Mouse (Mus musculus): ENCODE measurements at regions not wholly inside any gene's neighbourhood (a gene's known extent, or its start where the extent isn't known, plus 50 kb on each side); places are given as distances from the start of the nearest gene placed in this dataset.
"Not testable (repeated sequence)": the region's sequence is repeated elsewhere in the genome, so short reads cannot be mapped to it uniquely, and the experiment has no call there.

GRCm38 (mm10) chr15:90291848-90292247 is 67.7 kb downstream of the Alg10b start:
- 88% methylated on average over 1 of the region's 1 CpGs for WGBS
- no peaks in the 10 kb centered on the region for H3K27me3 ChIP-seq (ENCODE audit: insufficient read depth, low read length)
- no peaks in the 10 kb centered on the region for H3K9me3 ChIP-seq (ENCODE audit: low read depth, low read length)
- no peak overlapping the region for H3K9ac ChIP-seq
- TF ChIP-seq CTCF (IDR thresholded peaks at IDR 0.05; ENCODE audit: low read depth) = no peak
- no peak for DNase-seq
- H3K4me3 ChIP-seq (ENCODE audit: low read depth, low read length) = no peak overlapping the region
- H3K27ac ChIP-seq (ENCODE audit: low read depth) = no peak overlapping the region
- no peaks in the 10 kb centered on the region for H3K4me1 ChIP-seq (ENCODE audit: insufficient read depth)
- ATAC-seq (ENCODE audit: insufficient read depth) = no peak
- no peaks in the 10 kb centered on the region for H3K36me3 ChIP-seq (ENCODE audit: insufficient read depth)
- no peak overlapping the region for H3K4me2 ChIP-seq

GRCm38 (mm10) chr15:90294353-90294922 is 70.3 kb downstream of the Alg10b start:
- Histone ChIP-seq H3K36me3 (ENCODE audit: insufficient read depth) (no peaks in the 10 kb centered on the region), H3K4me3 (ENCODE audit: low read depth, low read length) (no peak overlapping the region), H3K9me3 (ENCODE audit: low read depth, low read length) (no peaks in the 10 kb centered on the region), H3K4me1 (ENCODE audit: insufficient read depth) (no peaks in the 10 kb centered on the region), H3K27ac (ENCODE audit: low read depth) (no peak overlapping the region), H3K4me2 (no peak overlapping the region), H3K9ac (no peak overlapping the region), H3K27me3 (ENCODE audit: insufficient read depth, low read length) (no peaks in the 10 kb centered on the region)
- DNase-seq = no peak
- WGBS = 61% methylated on average over 2 of the region's 2 CpGs
- no peak for ATAC-seq (ENCODE audit: insufficient read depth)
- no peak for TF ChIP-seq CTCF (IDR thresholded peaks at IDR 0.05; ENCODE audit: low read depth)

- H3K27me3 ChIP-seq (ENCODE audit: insufficient read depth, low read length) = no peaks in the 10 kb centered on the region
- H3K4me1 ChIP-seq (ENCODE audit: insufficient read depth) = no peaks in the 10 kb centered on the region
- no peak overlapping the region for H3K4me2 ChIP-seq
- no peaks in the 10 kb centered on the region for H3K36me3 ChIP-seq (ENCODE audit: insufficient read depth)
- no peak overlapping the region for H3K27ac ChIP-seq (ENCODE audit: low read depth)
- WGBS = 77% methylated on average over 7 of the region's 7 CpGs
- no peak for ATAC-seq (ENCODE audit: insufficient read depth)
- DNase-seq = no peak
- no peak for TF ChIP-seq CTCF (IDR thresholded peaks at IDR 0.05; ENCODE audit: low read depth)
- no peak overlapping the region for H3K4me3 ChIP-seq (ENCODE audit: low read depth, low read length)
- no peak overlapping the region for H3K9ac ChIP-seq
- H3K9me3 ChIP-seq (ENCODE audit: low read depth, low read length) = no peaks in the 10 kb centered on the region
Measured at GRCm38 (mm10) chr15:90298566-90298965, 74.5 kb downstream of the Alg10b start.

- DNase-seq (no peak), ATAC-seq (ENCODE audit: insufficient read depth) (no peak)
- no peak overlapping the region for H3K9ac ChIP-seq
- H3K4me1 ChIP-seq (ENCODE audit: insufficient read depth) = no peaks in the 10 kb centered on the region
- H3K9me3 ChIP-seq (ENCODE audit: low read depth, low read length) = no peaks in the 10 kb centered on the region
- H3K4me3 ChIP-seq (ENCODE audit: low read depth, low read length) = no peak overlapping the region
- no peak for TF ChIP-seq CTCF (IDR thresholded peaks at IDR 0.05; ENCODE audit: low read depth)
- no peak overlapping the region for H3K27ac ChIP-seq (ENCODE audit: low read depth)
- no peak overlapping the region for H3K4me2 ChIP-seq
- H3K27me3 ChIP-seq (ENCODE audit: insufficient read depth, low read length) = no peaks in the 10 kb centered on the region
- WGBS = 89% methylated on average over 1 of the region's 1 CpGs
- H3K36me3 ChIP-seq (ENCODE audit: insufficient read depth) = no peaks in the 10 kb centered on the region
Measured at GRCm38 (mm10) chr15:90303393-90303792, 79.3 kb downstream of the Alg10b start.

- Histone ChIP-seq H3K9me3 (ENCODE audit: low read depth, low read length) (no peaks in the 10 kb centered on the region), H3K36me3 (ENCODE audit: insufficient read depth) (no peaks in the 10 kb centered on the region), H3K4me3 (ENCODE audit: low read depth, low read length) (no peak overlapping the region), H3K27me3 (ENCODE audit: insufficient read depth, low read length) (no peaks in the 10 kb centered on the region), H3K4me2 (no peak overlapping the region), H3K4me1 (ENCODE audit: insufficient read depth) (no peaks in the 10 kb centered on the region), H3K27ac (ENCODE audit: low read depth) (no peak overlapping the region), H3K9ac (no peak overlapping the region)
- 54% methylated on average over 3 of the region's 3 CpGs for WGBS
- DNase-seq (peak; percentile 35), ATAC-seq (ENCODE audit: insufficient read depth) (no peak)
- no peak for TF ChIP-seq CTCF (IDR thresholded peaks at IDR 0.05; ENCODE audit: low read depth)
Measured at GRCm38 (mm10) chr15:90305051-90305450, 80.9 kb downstream of the Alg10b start.

GRCm38 (mm10) chr15:90306866-90307265 is 82.8 kb downstream of the Alg10b start:
- H3K27me3 ChIP-seq (ENCODE audit: insufficient read depth, low read length) = no peaks in the 10 kb centered on the region

DNA sequence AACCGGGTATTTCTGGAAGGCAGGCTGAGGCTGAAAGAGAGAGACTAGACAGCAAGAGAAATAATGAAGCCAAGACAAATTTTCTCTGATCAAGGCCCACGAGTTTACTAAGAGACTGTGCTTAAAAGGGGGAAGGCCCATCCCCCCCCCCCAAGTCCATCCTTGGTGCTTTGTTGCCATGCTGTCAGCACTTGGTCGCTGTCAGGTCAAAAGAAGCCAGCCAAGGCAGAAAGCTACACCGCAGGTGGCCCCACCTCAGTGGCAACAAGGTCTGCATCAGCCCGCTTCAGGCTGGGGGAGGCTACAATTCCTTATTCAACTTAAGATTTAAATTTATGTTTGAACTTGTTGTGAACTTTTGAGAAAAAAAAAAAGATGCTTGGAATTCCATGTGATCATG is 84.3 kb downstream of the Alg10b start:
- H3K9ac ChIP-seq; H3K4me3 ChIP-seq (ENCODE audit: low read depth, low read length); H3K4me2 ChIP-seq; H3K36me3 ChIP-seq (ENCODE audit: insufficient read depth); H3K9me3 ChIP-seq (ENCODE audit: low read depth, low read length); ATAC-seq (ENCODE audit: insufficient read depth); H3K4me1 ChIP-seq (ENCODE audit: insufficient read depth); DNase-seq; H3K27ac ChIP-seq (ENCODE audit: low read depth); H3K27me3 ChIP-seq (ENCODE audit: insufficient read depth, low read length): not testable (repeated sequence)
- whole genome bisulfite sequencing = 27% methylated on average over 5 of the region's 5 CpGs

More at GRCm38 (mm10) chr15:90306866-90307265, 82.8 kb downstream of the Alg10b start:
- DNase-seq = no peak
- WGBS = 47% methylated on average over 3 of the region's 3 CpGs
- no peak for TF ChIP-seq CTCF (IDR thresholded peaks at IDR 0.05; ENCODE audit: low read depth)
- H3K9ac ChIP-seq = no peak overlapping the region
- no peaks in the 10 kb centered on the region for H3K4me1 ChIP-seq (ENCODE audit: insufficient read depth)
- ATAC-seq (ENCODE audit: insufficient read depth) = no peak
- no peaks in the 10 kb centered on the region for H3K9me3 ChIP-seq (ENCODE audit: low read depth, low read length)
- H3K4me2 ChIP-seq = no peak overlapping the region
- H3K36me3 ChIP-seq (ENCODE audit: insufficient read depth) = no peaks in the 10 kb centered on the region
- H3K27ac ChIP-seq (ENCODE audit: low read depth) = no peak overlapping the region
- H3K4me3 ChIP-seq (ENCODE audit: low read depth, low read length) = no peak overlapping the region

DNA sequence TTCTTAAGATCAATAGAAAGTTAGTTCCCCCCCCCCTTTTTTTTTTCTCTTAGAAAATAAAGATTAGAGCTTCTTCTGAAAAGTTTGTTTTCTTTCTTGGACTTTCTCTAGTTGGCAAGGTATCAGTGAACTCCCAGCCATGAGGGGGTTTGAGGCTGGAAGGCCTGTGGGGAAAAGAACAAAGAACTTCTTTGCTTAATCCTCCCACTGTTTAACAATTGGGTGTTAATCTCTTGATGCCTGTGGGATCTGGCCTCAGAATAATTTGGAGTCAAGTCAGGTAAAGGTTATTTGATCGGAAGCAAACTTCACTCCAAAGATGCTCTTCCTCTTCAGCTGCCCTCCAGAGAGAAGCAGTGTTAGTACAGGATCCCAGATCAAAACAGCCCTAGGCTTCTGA is 84.8 kb downstream of the Alg10b start:
- H3K27me3 ChIP-seq (ENCODE audit: insufficient read depth, low read length) = no peaks in the 10 kb centered on the region
- H3K4me3 ChIP-seq (ENCODE audit: low read depth, low read length) = no peak overlapping the region
- no peak for ATAC-seq (ENCODE audit: insufficient read depth)
- no peak overlapping the region for H3K27ac ChIP-seq (ENCODE audit: low read depth)
- no peak overlapping the region for H3K4me2 ChIP-seq
- no peak for TF ChIP-seq CTCF (IDR thresholded peaks at IDR 0.05; ENCODE audit: low read depth)
- no peaks in the 10 kb centered on the region for H3K9me3 ChIP-seq (ENCODE audit: low read depth, low read length)
- no peak for DNase-seq
- no peak overlapping the region for H3K9ac ChIP-seq
- no peaks in the 10 kb centered on the region for H3K36me3 ChIP-seq (ENCODE audit: insufficient read depth)
- H3K4me1 ChIP-seq (ENCODE audit: insufficient read depth) = no peaks in the 10 kb centered on the region
- 60% methylated on average over 1 of the region's 1 CpGs for WGBS
